Mouse (Mus musculus) liver, embryonic 14.5 days (tissue): ENCODE data around the gene Trim69. TPM values are rescaled to one million over a fixed set of nuclear protein-coding genes. Genes with fewer than 3 reads are reported as not detected.

Experiments
- ATAC-seq: fragments of 200-750 bp; cut with Nextera tagmentation; 2 replicates; pipeline ENCODE4 v1.8.0; 2017; ENCODE audit warnings: moderate number of reproducible peaks, mild to moderate bottlenecking, moderate library complexity; ENCODE audit not compliant: insufficient read depth
- DNase-seq, 3 experiments: peaks; one replicate each; pipeline ENCODE4 v3.0.0-alpha.2; 2012 to 2013; ENCODE audit warnings: low read depth in 3 of 3, low spot score in 3 of 3
- H3K27ac ChIP-seq: fragments of 300-500 bp; sonication (generic); 2 replicates; pipeline ENCODE4 v1.5.1; 2014; ENCODE audit warnings: moderate library complexity, mild to moderate bottlenecking, control low read depth, inconsistent platforms
- H3K27me3 ChIP-seq: fragments of 300-500 bp; sonication (generic); 2 replicates; pipeline ENCODE4 v1.6.1; 2014; ENCODE audit warnings: mild to moderate bottlenecking, low read length, moderate library complexity; ENCODE audit not compliant: control insufficient read depth, insufficient read depth
- H3K36me3 ChIP-seq: fragments of 300-500 bp; sonication (generic); replicated peaks from 2 replicates; pipeline ENCODE4 v1.6.1; 2014; ENCODE audit warnings: low read depth; ENCODE audit not compliant: control insufficient read depth, insufficient read depth
- H3K4me1 ChIP-seq, 2 experiments: fragments of 200-500 bp in 1 of 2; fragments of 300-500 bp in 1 of 2; sonication (generic) in 1 of 2; replicated peaks; 2 replicates each; pipeline ENCODE4 v1.6.1; 2012 to 2014; ENCODE audit warnings: antibody characterized with exemption in 1 of 2, inconsistent platforms in 1 of 2, low read length in 1 of 2; ENCODE audit not compliant: control insufficient read depth in 2 of 2, insufficient read depth in 2 of 2
- H3K4me2 ChIP-seq: fragments of 300-500 bp; sonication (generic); 2 replicates; pipeline ENCODE4 v1.6.1; 2014; ENCODE audit warnings: low read depth, mild to moderate bottlenecking, control low read depth, moderate library complexity
- H3K4me3 ChIP-seq, 2 experiments: fragments of 200-500 bp in 1 of 2; fragments of 300-500 bp in 1 of 2; sonication (generic) in 1 of 2; 2 replicates each; pipeline ENCODE4 v1.5.1; 2012 to 2014; ENCODE audit warnings: low read depth in 2 of 2, low read length in 2 of 2, mild to moderate bottlenecking in 2 of 2, control low read depth in 1 of 2, inconsistent platforms in 1 of 2, moderate library complexity in 1 of 2; ENCODE audit not compliant: insufficient read depth in 1 of 2
- H3K9ac ChIP-seq: fragments of 300-500 bp; sonication (generic); replicated peaks from 2 replicates; pipeline ENCODE4 v1.6.1; 2014; ENCODE audit warnings: mild to moderate bottlenecking, control low read depth, moderate library complexity
- H3K9me3 ChIP-seq: fragments of 300-500 bp; sonication (generic); 2 replicates; pipeline ENCODE4 v1.6.1; 2016; ENCODE audit warnings: low read length, mixed read lengths; ENCODE audit not compliant: control insufficient read depth
- CTCF ChIP-seq: IDR thresholded peaks from 2 replicates; pipeline ENCODE4 v1.5.1; 2016; ENCODE audit warnings: antibody characterized with exemption, low read depth, control low read depth
- EP300 ChIP-seq: IDR thresholded peaks from 2 replicates; pipeline ENCODE4 v1.6.1; 2016; ENCODE audit warnings: antibody characterized with exemption, low read depth
- WGBS: fragments of 180-500 bp; shearing (Covaris S2); extraction: QIAGEN DNeasy Blood & Tissue Kit; methylation state at CpG from one replicate; pipeline ENCODE4 v1.1.7; 2014; ENCODE audit not compliant: insufficient replicate concordance; 5-methylcytosine and 5-hydroxymethylcytosine counted together
- polyA plus RNA-seq, 2 experiments: library from polyadenylated mRNA; depleted of rRNA in 1 of 2; stranded (reverse) in 1 of 2; unstranded in 1 of 2; fragments of >200 nt; fragmentation: Nextera tagmentation in 1 of 2; extraction: Ambion mirVana in 1 of 2; gene quantifications; 2 replicates each; pipeline versions ENCODE4 v1.2.1 to v1.2.3; 2012 to 2014

The Trim69 gene
- polyA plus RNA-seq, 2 experiments, result 0.08 TPM; not detected in 1

DNA sequence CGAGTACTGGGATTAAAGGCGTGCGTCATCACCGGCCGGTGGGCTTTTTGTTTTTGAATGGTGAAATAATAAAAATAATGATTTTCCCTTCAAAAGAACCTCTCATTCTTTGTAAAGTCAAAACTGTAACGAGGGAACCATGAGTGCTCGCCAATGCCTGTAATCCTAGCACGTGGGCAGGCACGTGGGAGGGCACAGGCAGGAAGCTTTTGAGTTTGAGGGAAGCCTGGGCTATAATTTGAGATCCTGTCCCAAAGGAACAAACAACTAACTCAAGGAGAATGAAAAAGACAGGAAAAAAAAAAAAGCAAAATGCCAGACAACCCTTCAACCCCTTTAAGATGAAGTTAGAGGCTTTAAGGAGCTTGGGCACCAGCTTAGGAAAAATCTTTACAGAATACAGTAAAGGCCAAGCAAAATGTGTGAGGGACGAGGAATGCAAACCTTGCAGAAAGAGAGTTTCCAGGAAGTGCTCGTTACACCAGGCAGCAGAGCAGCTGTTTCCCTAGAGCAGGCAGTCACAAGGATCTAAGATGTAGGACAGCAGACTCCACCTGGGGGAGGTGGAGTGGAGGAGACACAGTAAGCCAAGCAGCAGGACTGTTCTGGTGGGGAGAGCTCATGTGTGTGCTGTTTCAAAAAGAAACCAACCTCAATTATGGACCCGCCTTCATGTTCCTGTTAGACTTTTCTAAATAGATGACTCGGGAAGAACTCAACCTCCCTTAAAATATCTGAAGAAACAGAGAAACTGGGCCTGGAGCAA lies 3.1 kb downstream of the Trim69 start:
- WGBS, result 62% methylated on average over 13 of the region's 13 CpGs
- Histone ChIP-seq H3K36me3 (no peaks in the 10 kb centered on the region), H3K9me3 (no peaks in the 10 kb centered on the region), H3K27ac (no peak overlapping the region), H3K27me3 (no peaks in the 10 kb centered on the region; the same call in 1 of the 2 replicates), H3K4me3 (no peak overlapping the region), H3K9ac (no peak overlapping the region), H3K4me1 (0 out of 4 replicates have a peak, but pooled peaks cover 0 to 5% of the 10 kb centered on the region in 2 experiments), H3K4me2 (no peak overlapping the region)
- DNase-seq (no peak), ATAC-seq (no peak)
- TF ChIP-seq EP300 (no peak), CTCF (no peak)

DNA sequence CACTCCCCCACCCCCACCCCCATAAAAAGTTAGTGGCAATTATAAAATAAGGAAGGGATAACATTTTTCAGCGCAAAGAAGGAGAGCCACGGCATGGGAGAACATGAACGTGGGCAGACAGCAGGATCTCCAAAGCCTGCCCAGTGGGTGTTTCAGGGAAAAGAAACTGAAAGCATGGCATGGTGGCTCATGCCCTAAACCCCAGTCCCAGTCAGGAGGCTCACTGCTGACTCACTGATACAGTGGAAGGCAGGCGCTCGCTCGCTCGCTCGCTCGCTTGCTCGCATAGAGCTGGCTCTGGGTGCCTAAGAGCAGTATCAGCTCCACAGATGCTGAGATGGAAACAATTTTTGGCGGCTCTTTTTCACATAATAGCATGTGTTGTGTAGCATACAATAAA lies 3.8 kb downstream of the Trim69 start:
- H3K9ac ChIP-seq, result no peak overlapping the region
- WGBS, result 72% methylated on average over 11 of the region's 11 CpGs
- DNase-seq (no peak), ATAC-seq (no peak)
- H3K4me3 ChIP-seq, result no peak overlapping the region
- H3K4me1 ChIP-seq, result 0 out of 4 replicates have a peak, but pooled peaks cover 0 to 2% of the 10 kb centered on the region in 2 experiments
- no peak for TF ChIP-seq CTCF
- no peak for TF ChIP-seq EP300
- no peaks in the 10 kb centered on the region; the same call in 1 of the 2 replicates for H3K27me3 ChIP-seq
- no peaks in the 10 kb centered on the region for H3K36me3 ChIP-seq
- no peak overlapping the region for H3K27ac ChIP-seq
- H3K9me3 ChIP-seq, result no peaks in the 10 kb centered on the region
- no peak overlapping the region for H3K4me2 ChIP-seq

DNA sequence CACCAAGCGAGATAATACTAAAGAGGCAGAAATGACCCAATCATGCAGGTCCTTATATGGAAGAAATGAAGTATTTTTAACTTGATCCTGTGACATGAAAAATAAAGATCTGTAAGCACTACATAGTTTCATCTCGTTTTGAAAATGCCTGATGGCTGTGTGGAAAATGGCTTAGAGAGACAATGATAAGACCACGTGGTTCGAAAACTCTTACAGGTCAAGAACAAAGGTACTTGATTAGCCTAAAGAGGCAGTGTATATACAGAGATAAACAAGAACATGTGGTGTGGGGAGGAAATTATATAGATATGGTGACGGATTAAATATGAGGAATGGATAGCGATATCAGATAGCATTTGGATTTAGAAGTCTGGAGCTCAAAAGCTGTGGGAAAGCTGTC lies 10.8 kb downstream of the Trim69 start:
- Histone ChIP-seq H3K9ac (no peak overlapping the region), H3K36me3 (no peaks in the 10 kb centered on the region), H3K4me3 (no peak overlapping the region), H3K27me3 (no peaks in the 10 kb centered on the region; the same call in 1 of the 2 replicates), H3K27ac (no peak overlapping the region), H3K4me2 (no peak overlapping the region), H3K4me1 (no peaks in the 10 kb centered on the region), H3K9me3 (no peaks in the 10 kb centered on the region)
- DNase-seq, result no peak
- no peak for TF ChIP-seq CTCF
- no peak for TF ChIP-seq EP300
- 47% methylated on average over 6 of the region's 6 CpGs for WGBS
- no peak for ATAC-seq

DNA sequence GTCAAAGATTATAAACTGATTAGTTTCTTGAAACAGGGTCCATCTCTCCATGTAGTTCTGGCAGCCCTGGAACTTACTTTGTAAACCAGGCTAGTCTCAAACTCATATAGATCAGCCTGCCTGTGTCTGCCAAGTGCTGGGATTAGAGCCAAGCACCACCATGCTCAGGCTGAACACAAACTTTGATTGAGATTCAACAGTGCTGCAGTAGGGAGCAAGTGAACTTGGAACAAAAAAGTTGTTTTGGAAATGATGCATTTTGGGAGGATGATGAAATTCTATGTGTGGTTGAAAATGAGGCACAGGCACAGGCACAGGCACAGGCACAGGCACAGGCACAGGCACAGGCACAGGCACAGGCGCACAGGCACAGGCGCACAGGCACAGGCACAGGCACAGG lies 11.7 kb downstream of the Trim69 start:
- no peaks in the 10 kb centered on the region for H3K9me3 ChIP-seq
- no peak overlapping the region for H3K9ac ChIP-seq
- ATAC-seq, result no peak
- DNase-seq, result no peak
- no peaks in the 10 kb centered on the region for H3K4me1 ChIP-seq
- H3K36me3 ChIP-seq, result no peaks in the 10 kb centered on the region
- no peak overlapping the region for H3K27ac ChIP-seq
- H3K4me3 ChIP-seq, result no peak overlapping the region
- WGBS, result 74% methylated on average over 2 of the region's 2 CpGs
- no peak overlapping the region for H3K4me2 ChIP-seq
- no peaks in the 10 kb centered on the region; the same call in 1 of the 2 replicates for H3K27me3 ChIP-seq
- no peak for TF ChIP-seq EP300
- TF ChIP-seq CTCF, result no peak

DNA sequence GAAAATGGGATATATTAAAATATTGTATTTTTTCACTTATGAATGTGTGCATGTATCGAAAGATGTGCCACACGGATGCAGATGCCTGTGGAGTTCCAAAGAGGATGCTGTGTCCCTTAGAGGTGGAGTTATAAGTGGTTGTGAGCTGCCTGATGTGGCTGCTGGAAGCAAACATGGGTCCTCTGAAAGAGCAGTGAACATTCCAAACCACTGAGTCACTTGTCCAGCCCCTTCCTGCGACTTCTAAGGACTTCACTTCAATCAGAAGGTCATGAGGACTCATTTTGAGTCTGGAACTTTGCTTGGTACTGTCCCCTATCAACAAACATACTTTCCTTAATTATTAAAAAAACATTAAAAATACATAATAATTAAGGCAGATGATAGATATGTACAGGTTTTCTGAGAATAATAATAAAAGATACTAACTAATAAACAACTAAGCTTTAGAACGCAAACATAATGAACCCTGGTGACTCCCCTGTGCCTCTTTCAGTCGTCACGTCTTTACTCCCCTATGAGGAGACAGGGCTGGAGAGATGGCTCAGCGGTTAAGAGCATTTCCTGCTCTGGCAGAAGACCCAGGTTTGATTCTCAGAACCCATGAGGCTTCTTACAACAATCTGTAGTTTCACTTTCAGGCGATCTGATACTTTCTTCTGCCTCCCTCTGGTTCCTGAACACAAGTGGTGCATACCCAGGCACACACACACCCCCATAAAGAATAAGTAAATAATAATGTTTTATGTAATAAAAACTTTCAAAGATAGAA lies 19.7 kb downstream of the Trim69 start:
- ATAC-seq (no peak), DNase-seq (no peak)
- no peak overlapping the region for H3K27ac ChIP-seq
- no peak overlapping the region for H3K4me3 ChIP-seq
- H3K27me3 ChIP-seq, result no peaks in the 10 kb centered on the region
- no peaks in the 10 kb centered on the region for H3K36me3 ChIP-seq
- H3K9me3 ChIP-seq, result no peaks in the 10 kb centered on the region
- 51% methylated on average over 8 of the region's 8 CpGs for WGBS
- TF ChIP-seq CTCF (no peak), EP300 (no peak)
- H3K4me2 ChIP-seq, result no peak overlapping the region
- no peaks in the 10 kb centered on the region for H3K4me1 ChIP-seq
- H3K9ac ChIP-seq, result no peak overlapping the region
